Mouse (Mus musculus) left cerebral cortex, adult 9 months (tissue): ENCODE results near the gene 4931406C07Rik.

ENCODE experiments used
- DNase-seq, 2 experiments: peaks; one replicate each; pipeline ENCODE4 v3.0.0; 2022; ENCODE audit warnings: low spot score in 2 of 2

Gene 4931406C07Rik

DNA sequence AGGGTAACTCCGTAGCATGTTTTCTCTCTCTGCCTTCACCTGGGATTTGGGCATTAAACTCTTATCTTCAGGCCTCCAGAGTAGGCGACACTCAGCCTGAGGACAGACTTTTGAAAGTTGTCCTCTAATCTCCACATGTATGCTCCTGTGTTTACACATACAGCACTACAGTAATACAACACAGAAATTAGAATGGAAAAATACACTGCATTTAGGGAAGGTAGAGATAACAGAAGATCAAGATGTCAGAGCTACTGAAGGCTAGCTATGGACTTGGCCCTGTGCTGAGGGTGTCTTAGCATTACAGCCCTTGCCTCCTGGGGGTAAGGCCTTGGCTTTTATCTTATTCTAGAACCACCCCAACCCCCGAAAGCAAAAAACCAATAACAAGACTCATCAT lies 17.8 kb downstream of the 4931406C07Rik start:
- no peak for DNase-seq

DNA sequence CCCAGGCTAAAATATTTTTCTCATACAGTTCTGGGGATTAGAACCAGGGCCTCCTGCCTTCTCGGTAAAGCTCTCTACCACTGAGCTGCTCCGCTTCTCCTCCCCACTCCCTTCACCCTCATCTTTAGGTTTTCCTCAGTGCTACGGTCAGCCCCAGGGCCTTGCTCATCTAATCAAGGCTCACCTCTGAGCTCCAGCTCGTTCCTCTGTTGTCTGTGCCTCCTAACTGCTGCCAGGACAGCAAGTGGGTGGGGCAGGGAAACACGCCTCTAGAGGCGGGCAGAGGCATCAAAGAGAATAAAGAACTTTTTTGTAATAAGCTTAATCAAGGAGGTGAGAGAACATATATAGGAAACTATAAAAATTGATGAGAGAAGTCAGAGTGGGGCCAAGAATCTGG lies 18.4 kb downstream of the 4931406C07Rik start:
- no peak for DNase-seq

DNA sequence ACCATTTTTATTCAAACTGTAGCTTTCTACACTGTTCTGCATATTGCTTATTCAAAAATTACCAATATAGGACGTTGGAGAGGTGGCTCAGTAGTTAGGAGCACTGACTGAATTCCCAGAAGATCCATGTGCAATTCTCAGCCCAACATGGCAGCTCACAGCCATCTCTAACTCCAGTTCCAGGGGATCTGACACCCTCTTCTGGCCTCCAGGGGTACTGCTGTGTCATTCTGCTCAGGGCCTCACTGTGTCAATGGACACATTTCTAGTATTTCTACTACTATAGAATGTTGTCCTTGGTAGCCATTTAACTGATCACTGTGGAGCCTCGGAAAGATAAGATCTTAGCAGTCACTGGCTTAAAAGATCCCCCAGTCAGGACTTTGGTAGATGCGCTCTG lies 20.8 kb downstream of the 4931406C07Rik start:
- DNase-seq: no peak

GRCm38 (mm10) chr9:15280491-15280879 lies 25.8 kb downstream of the 4931406C07Rik start:
- no peak for DNase-seq

GRCm38 (mm10) chr9:15279649-15280490 lies 26.4 kb downstream of the 4931406C07Rik start, which contains the start of gene Med17:
Gene Med17 (minus strand): TSS chr9:15279931.
- peak; percentile 84 to 95 for DNase-seq

DNA sequence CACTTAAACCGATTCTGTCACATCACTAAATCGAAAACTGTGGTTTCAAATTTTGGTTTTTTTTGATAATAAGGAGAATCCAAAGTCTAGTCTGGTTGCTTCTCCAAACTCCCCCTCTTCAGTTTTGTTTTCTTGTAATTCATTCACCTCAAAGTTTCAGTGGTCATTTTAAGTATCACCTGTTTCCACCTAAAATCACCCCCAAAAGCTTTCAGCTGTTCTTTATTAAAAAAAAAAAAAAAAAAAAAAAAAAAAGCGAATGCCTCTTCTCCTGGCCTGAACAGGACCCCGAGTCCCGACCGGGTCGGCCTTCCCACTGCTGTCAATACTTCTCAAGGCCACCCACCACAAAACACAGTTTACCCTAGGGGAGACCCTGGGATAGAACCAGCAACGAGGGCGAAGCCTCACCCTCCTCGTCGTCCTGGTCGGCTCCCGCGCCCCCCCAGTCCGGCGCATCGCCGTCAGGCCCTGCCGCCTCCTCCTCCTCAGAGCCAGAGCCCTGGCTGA lies 27.1 kb downstream of the 4931406C07Rik start:
- no peak for DNase-seq

GRCm38 (mm10) chr9:15278343-15278742 lies 27.9 kb downstream of the 4931406C07Rik start:
- no peak for DNase-seq

DNA sequence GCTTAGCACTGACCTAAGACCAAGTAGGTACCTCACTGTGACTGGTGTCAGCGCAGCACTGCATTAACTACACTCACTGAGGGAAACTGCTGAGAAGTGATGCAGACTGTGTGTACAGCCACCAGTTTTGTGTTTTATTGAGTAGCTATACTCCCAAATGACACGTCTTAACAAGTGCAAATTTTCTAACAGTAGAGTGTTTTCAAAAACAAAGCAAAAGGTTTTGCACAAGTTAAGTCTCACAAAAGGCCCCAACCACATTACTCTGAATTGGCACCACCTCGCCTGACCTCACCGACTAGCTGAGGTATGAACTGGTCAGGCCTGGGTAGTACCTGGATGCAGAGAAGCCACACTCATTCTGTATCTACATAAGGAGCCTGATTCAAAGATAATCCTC lies 29.4 kb downstream of the 4931406C07Rik start:
- no peak for DNase-seq

DNA sequence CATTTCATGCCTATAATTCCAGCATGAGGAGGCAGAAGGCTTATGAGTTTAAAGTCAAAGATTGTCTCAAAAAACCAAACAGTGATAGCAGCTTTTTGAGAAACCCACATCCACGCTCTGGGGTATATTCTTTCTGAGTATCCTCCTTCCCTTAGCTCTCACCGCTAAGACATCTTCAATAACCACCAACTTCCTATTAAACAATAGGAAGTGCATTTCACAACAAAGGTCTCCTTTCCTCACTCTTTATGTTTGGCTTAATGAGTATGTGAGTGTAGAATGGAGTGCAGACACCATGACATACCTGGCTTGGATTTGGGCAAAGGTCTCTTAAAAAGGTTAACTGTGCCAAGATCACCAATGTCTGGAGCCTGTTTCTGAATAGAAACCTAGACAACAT lies 32.3 kb downstream of the 4931406C07Rik start:
- no peak for DNase-seq

DNA sequence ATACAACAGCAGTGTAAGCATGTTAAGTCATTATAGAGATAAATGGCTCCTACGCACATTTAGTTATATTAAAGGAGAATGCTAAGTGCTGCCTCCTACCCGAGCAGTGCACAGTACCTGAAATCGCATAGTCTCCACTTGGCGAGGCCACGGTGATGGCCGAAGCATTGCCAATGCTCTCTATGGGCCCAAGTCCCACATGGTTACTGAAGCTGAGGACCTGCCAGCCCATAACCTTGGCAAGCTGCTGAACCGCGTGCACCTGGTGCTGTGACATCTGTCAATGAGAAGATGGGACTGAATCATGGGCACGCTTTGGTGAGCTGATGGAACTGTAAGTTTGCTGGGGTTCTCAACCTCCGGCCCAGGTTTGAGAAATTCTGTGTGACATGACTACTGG lies 42.8 kb downstream of the 4931406C07Rik start:
- DNase-seq: no peak

- DNase-seq: no peak
Measured at GRCm38 (mm10) chr9:15261980-15262379, 44.3 kb downstream of the 4931406C07Rik start.

DNA sequence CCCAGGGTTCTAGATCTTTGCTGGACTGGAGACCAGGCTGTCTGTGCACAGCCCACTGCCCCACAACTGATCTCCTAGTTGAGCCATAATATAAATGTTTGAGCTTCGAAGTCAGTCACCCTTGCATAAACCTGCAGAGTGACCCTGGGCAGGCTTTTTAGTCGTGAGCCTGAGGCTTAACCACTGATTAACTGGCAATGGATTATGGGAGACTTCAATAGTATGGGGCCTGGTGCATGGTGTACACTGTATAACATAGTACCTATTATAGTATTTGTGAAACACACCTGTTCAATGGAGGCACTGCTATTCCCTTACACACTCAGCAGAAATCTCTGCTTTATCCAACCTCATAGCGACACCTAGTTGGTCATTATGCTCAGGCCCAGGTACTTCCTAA lies 50.0 kb downstream of the 4931406C07Rik start:
- no peak for DNase-seq

GRCm38 (mm10) chr9:15254501-15254900 lies 51.7 kb downstream of the 4931406C07Rik start:
- no peak for DNase-seq

DNA sequence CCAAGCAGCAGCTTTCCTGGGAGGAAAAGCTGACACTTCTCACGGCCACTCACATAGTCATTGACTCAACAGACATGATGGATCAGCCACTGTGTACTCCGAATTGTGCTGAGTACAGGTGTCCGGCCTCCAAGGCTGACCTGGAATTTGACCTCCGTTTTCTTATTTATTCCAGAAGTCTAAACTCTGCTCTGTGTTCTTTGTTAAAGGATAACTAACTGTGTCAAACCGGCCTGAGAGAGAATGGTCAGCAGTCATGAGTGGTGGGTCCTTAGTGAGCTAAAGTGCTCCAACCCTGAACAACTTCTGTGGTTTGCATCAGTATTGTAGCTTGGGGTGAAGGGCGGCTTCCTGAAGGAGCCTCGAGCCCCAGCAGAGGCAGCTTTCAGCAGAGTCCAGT lies 54.1 kb downstream of the 4931406C07Rik start:
- DNase-seq: no peak

GRCm38 (mm10) chr9:15250376-15250775 lies 55.9 kb downstream of the 4931406C07Rik start:
- no peak for DNase-seq

DNA sequence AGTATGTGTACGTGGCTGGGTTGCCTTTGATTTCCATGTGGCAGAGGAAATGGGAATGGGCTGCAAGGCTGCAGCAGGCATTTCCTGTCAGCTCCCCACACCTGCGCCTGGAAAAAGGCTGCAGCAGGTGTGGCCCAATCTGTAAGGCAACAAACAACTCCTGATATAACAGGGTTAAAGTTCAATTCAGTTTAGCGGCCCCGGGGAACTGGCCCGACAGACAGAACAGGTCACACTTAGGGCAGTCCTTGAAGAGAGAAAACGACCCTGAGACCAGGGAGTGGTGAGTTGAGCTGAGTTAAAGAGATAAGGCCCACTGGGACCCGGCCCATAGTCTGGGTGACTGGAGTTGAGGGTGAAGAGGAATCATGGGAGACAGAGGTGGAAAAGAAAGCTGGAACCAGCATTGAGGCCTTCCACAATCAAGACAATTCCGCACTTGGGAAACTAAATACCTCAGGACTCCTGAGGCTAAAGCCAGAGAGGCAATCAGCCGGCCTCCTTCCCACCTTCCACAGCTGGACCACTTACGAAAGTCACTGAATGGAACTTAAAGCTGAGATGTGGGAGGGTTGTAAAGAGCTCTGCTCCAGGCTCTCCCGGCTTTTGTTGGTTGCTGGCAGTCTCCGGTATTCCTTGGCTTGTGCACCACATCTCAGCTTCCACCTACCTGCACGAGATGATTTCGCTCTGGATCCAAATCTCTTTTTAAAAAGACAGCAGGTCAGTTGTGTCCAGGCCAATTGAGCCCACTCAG lies 60.8 kb downstream of the 4931406C07Rik start:
- no peak for DNase-seq

DNA sequence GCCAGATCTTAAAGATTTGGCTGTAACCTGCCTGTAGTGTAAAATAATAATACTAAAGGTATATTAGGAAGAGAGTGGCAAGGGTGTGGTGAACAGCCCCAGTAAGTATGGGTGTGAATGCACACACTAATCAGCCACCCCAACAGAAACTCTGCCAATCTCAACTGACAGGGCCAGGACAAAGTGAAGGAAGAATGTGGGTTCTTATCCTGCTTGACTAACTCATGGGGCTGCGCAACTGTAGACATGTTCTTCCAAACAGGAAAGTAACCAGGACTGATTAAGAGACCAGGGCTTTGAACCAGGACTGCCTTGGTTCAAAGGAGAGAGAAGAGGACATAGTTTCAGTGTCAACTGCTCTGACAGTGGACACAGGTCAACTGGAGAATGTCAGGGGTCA lies 64.1 kb downstream of the 4931406C07Rik start:
- DNase-seq: no peak

- DNase-seq: peak in 1 of 2 experiments; percentile 39
Measured at GRCm38 (mm10) chr9:15241596-15241939, 64.7 kb downstream of the 4931406C07Rik start.

GRCm38 (mm10) chr9:15240863-15241595 lies 65.2 kb downstream of the 4931406C07Rik start:
- no peak for DNase-seq

DNA sequence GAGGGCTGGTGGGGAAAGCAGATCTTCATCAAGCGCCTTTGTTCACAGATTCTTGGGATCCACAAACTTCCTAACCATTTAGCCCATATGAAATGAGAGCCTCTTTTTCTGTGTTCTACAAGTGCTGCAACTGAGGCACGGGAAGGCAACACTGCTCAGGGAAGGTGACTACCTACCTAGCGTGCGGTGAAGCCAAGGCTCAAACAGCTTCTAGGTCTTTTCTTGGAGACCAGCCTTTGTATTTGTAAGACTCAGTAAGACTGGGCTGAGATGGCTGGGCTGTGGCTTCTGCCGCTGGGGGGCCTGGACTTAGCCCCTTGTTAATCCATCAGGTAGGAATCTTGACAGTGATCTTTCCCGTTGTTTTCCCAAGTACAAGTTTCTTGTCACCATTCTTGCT lies 66.2 kb downstream of the 4931406C07Rik start:
- DNase-seq: no peak

GRCm38 (mm10) chr9:15239042-15239925 lies 67.0 kb downstream of the 4931406C07Rik start, which contains the start of gene Vstm5:
Gene Vstm5 (plus strand): TSS chr9:15239045.
- peak in 1 of 2 experiments; percentile 30 for DNase-seq
